Mouse (Mus musculus) central nervous system, embryonic 14 days (tissue): ENCODE results near the gene Zswim2. TPM values are rescaled to one million over a fixed set of nuclear protein-coding genes. Genes with fewer than 3 reads are reported as not detected.

ENCODE experiments used
- polyA plus RNA-seq: library from polyadenylated mRNA; depleted of rRNA; stranded (reverse); fragments of >200 nt; gene quantifications from 2 replicates; pipeline ENCODE4 v1.2.3, GENCODE M21; 2012; rRNA removed

Zswim2 gene
- polyA plus RNA-seq: not detected in 2 replicates

GRCm38 (mm10) chr2:83940931-83941361 is at the start of gene Zswim2:
Gene Zswim2, minus strand, starts transcription at chr2:83941228.

GRCm38 (mm10) chr2:83990253-83990652 is 49.2 kb upstream of the Zswim2 start, which contains the start of gene Gm13691:
Gene Gm13691, plus strand, starts transcription at chr2:83990553.

DNA sequence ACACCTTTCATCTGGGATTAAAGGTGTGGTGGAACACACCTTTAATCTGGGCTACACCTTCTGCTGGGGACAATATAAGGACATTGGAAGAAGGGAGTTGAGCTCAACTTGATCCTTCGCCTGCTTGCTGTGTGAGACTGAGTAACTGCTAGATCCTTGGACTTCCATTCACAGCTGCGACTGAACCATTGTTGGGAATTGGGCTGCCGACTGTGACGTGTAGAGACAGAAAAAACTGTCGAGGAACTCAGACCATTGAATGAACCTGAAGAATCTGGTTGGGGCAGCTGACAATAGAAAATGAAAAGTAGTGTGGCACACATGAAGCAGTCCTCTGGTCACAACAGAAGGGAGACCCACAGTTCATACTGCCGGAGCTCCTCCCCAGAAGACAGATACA is 43.4 kb upstream of the Zswim2 start, which contains the start of gene Gm13697:
Gene Gm13697, plus strand, starts transcription at position 301 of the 400 bp plus-strand sequence.

DNA sequence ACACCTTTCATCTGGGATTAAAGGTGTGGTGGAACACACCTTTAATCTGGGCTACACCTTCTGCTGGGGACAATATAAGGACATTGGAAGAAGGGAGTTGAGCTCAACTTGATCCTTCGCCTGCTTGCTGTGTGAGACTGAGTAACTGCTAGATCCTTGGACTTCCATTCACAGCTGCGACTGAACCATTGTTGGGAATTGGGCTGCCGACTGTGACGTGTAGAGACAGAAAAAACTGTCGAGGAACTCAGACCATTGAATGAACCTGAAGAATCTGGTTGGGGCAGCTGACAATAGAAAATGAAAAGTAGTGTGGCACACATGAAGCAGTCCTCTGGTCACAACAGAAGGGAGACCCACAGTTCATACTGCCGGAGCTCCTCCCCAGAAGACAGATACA is 37.6 kb upstream of the Zswim2 start, which contains the start of gene Gm13694:
Gene Gm13694, plus strand, starts transcription at position 301 of the 400 bp plus-strand sequence.

DNA sequence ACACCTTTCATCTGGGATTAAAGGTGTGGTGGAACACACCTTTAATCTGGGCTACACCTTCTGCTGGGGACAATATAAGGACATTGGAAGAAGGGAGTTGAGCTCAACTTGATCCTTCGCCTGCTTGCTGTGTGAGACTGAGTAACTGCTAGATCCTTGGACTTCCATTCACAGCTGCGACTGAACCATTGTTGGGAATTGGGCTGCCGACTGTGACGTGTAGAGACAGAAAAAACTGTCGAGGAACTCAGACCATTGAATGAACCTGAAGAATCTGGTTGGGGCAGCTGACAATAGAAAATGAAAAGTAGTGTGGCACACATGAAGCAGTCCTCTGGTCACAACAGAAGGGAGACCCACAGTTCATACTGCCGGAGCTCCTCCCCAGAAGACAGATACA is 31.8 kb upstream of the Zswim2 start, which contains the start of gene Gm13696:
Gene Gm13696, plus strand, starts transcription at position 301 of the 400 bp plus-strand sequence.

DNA sequence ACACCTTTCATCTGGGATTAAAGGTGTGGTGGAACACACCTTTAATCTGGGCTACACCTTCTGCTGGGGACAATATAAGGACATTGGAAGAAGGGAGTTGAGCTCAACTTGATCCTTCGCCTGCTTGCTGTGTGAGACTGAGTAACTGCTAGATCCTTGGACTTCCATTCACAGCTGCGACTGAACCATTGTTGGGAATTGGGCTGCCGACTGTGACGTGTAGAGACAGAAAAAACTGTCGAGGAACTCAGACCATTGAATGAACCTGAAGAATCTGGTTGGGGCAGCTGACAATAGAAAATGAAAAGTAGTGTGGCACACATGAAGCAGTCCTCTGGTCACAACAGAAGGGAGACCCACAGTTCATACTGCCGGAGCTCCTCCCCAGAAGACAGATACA is 26.0 kb upstream of the Zswim2 start, which contains the start of gene Gm13695:
Gene Gm13695, plus strand, starts transcription at position 301 of the 400 bp plus-strand sequence.

GRCm38 (mm10) chr2:83961203-83961602 is 20.2 kb upstream of the Zswim2 start, which contains the start of gene Gm13693:
Gene Gm13693, plus strand, starts transcription at chr2:83961503.

DNA sequence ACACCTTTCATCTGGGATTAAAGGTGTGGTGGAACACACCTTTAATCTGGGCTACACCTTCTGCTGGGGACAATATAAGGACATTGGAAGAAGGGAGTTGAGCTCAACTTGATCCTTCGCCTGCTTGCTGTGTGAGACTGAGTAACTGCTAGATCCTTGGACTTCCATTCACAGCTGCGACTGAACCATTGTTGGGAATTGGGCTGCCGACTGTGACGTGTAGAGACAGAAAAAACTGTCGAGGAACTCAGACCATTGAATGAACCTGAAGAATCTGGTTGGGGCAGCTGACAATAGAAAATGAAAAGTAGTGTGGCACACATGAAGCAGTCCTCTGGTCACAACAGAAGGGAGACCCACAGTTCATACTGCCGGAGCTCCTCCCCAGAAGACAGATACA is 14.4 kb upstream of the Zswim2 start, which contains the start of gene Gm13698:
Gene Gm13698, plus strand, starts transcription at position 301 of the 400 bp plus-strand sequence.

Other genes starting within 250 kb of the Zswim2 start
- gene Itgav, start 216.8 kb downstream of the Zswim2 start, polyA plus RNA-seq: 11.8 and 19.9 TPM in 2 replicates
- gene Fam171b, start 128.6 kb downstream of the Zswim2 start, polyA plus RNA-seq: 36.2 and 39.3 TPM in 2 replicates
- not detected in 2 replicates for gene Gm13698, start 14.5 kb upstream of the Zswim2 start, polyA plus RNA-seq
- gene Gm13693, start 20.3 kb upstream of the Zswim2 start, polyA plus RNA-seq: not detected in 2 replicates
- gene Gm13695, start 26.1 kb upstream of the Zswim2 start, polyA plus RNA-seq: not detected in 2 replicates
- gene Gm13696, start 31.9 kb upstream of the Zswim2 start, polyA plus RNA-seq: not detected in 2 replicates
- not detected in 2 replicates for gene Gm13694, start 37.7 kb upstream of the Zswim2 start, polyA plus RNA-seq
- gene Gm13697, start 43.5 kb upstream of the Zswim2 start, polyA plus RNA-seq: not detected in 2 replicates
- gene Gm13691, start 49.3 kb upstream of the Zswim2 start, polyA plus RNA-seq: not detected in 2 replicates